Mouse (Mus musculus): Measurements from ENCODE around the gene Otop3. TPM values are rescaled to one million over a fixed set of nuclear protein-coding genes. Genes with fewer than 3 reads are reported as not detected.

Otop3 gene
- total RNA-seq, 2 experiments from 2014 or later = 0.22 TPM; not detected in 1

DNA sequence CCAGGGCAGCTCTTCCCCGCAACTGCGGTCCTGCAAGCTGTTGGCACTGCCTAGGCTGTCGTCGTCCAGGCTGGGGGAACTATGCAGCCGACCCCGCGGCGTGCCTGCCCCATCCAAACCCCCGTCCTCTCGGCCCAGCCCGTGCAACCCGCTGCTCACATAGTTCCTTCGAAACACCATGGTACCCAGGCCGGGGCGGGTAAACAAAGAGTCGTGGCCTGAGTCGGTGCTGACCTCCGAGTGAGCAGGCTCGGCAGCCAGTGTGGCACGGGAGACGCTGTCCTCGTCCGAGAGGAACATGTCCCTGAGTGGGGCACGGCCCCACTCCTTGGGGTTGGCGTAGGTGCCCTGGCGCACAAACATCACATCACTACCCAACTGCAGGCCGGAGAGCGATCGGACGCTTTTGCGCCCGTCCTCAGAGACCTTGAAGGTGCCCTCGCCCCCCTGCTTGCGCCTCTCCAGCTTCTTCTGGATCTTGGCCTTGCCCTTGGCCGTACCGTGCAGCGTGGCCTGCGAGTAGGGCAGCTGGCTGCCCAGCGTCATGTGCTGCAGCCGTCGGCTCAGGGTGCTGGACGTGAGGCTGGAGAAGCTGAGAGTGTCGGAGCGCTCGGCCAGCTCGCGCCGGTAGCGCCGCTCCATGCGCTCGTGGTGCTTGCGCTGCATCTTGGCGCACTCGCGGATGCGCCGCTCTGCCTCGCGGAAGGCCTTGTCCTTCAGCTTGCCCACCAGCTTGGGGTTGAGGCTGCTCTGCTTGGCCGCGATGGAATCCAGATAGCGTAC, 16.1 kb upstream of the Otop3 start:
- no peak for DNase-seq (ENCODE audit: low spot score in 2 of 2)

DNA sequence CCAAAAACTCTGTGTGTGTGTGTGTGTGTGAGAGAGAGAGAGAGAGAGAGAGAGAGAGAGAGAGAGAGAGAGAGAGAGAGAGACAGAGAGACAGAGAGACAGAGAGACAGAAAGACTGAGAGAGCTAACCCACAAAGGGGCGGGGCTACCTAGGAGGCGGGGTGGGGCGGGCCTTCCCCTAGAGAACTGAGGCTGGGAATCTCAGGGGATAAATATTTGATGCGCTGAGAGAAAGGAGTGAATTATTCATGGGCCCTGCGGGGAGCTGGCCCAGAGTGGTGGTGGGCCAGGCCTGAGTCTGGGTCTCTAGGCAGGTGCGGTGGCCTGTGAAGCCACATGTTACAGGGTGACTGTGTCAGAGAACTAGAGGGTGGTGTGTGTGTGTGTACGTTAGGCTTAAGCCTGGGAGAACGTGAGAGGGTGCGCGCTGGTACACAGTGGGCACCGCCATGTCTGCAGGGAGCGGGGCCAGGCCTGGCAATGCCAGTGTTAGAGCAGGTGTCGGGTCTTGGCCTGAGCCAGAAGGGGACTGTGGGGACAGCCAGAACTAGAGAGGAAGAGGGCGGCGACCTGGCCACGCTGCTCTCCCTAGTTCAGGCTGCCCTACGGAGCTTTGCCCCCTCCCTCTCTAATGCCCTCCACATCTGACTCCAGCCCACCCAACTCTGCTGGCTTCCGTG, 14.7 kb upstream of the Otop3 start:
- DNase-seq (ENCODE audit: low spot score in 2 of 2) = no peak

DNA sequence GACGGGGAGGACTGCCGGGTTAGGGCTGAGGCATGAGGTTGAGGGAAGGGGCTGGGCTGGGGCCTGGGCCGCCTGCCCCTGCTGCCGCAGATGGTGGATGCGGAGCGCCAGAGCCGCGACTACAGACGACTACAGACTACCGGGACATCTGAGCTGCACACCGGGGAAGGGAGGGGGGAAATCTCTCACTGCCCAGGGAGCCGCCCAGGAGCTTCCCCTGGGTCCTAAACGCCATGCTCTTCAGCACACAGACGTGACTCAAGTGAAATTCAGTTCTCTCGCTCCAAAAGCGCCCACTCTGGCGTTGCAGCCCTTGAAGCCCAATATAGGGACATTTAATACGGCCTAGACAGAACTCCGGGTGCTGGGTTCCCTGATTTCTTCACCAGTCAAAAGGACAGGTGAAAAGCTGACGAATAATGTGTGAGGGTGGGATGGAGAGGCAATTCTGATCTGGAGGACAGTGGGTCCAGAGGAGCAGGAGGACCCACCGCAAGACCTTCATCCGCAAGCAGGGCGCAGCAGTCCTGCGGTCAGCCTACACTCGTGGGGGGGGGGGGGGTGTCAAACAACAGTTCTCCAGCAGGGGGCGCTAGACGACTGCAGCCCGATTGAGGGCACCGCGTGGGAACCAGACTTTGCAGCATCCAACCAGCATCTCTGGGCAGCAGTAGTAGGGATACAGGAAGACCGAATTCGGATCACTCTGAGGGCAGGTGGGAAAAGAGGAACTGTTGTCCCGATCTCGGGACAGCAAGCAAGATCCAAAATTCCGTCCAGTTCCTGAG, 12.4 kb upstream of the Otop3 start, which contains the start of gene Ush1g:
Gene Ush1g (minus strand): TSS at position 136 of the 788 bp plus-strand sequence.
- peak in 1 of 2 experiments; percentile 31 for DNase-seq (ENCODE audit: low spot score in 2 of 2)

DNA sequence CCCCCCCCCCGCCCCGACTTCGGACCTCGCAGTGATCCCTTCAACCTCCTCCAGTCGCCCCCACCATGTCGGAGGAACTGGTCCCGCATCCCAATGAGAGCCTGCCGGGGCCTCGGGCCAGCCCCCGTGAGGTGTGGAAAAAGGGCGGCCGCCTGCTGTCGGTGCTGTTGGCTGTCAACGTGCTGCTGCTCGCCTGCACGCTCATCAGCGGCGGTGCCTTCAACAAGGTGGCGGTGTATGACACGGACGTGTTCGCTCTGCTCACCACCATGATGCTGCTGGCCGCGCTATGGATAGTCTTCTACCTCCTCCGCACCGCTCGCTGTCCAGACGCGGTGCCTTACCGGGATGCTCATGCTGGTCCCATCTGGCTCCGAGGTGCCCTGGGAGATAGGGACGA, 11.2 kb upstream of the Otop3 start:
- no peak for DNase-seq (ENCODE audit: low spot score in 2 of 2)

DNA sequence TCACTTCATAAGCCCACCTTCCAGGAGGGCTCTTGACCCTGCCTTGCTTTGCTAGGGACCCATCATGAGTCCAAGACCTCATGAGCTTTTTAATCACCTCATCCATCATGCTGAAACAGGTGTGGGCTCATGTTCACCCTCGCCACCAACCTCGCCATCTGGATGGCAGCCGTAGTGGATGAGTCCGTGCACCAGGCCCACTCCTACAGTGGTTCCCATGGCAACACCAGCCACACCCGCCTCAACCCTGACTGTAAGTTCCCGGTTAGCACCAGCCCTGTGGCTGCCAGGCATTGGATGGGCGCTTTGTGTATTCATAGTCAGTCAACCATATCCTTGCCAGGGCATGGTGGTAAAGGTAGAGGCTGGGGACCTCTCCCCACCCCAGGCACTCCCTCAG, 7.8 kb upstream of the Otop3 start:
- peak; percentile 28 to 50 for DNase-seq (ENCODE audit: low spot score in 2 of 2)

DNA sequence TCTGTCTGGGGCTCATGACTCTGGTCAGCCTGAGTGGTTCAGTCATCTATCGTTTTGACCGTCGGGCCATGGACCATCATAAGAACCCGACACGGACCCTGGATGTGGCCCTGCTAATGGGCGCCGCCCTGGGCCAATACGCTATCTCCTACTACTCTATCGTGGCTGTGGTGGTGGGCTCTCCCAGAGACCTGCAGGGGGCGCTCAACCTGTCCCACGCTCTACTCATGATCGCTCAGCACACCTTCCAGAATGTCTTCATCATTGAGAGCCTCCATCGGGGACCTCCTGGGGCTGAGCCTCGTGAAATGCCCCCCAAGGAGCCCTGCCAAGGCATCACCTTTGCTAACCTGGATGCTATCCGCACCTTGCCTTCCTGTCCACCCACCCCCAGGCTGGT, 5.2 kb upstream of the Otop3 start:
- DNase-seq (ENCODE audit: low spot score in 2 of 2) = no peak

DNA sequence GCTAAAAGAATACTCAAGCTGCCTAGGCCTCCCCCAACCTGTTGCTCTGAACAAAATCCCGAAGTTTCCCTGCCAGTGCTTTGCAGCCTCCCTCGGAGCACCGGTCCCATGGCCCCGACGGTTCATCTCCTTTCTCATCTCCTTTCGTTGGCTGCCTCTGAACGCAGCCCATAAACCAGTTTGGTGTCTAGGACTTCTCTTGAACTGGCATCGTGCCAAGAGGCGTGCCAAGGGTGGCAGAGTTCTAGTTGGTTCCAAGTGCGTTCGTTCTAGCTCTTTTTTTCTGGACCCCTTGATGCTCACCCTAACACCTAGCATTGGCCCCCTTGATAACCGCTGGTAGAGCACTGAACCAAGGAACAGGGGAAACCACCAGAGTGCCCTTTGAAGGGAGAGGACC, 692 bp downstream of the Otop3 start:
- no peak for DNase-seq (ENCODE audit: low spot score in 2 of 2)

DNA sequence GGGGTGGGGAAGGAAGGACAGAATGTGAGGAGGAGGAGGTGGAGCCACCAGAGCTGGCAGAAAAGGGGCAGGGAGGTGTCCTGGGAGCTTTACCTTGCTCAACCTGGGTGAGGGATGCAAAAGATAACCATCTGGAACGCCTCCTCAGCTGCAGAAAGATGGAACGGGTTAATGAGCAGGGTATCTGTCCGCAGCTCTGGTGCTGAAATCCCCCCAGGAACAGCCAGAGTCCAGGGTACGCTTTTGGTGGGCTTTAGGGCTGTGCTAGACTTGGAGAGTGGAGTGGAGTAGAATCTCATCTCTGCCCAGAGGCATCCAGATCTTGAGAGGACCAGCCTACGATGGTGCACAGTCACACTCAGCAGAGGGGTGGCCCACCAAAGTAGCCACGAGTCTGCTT, 1.6 kb downstream of the Otop3 start:
- DNase-seq (ENCODE audit: low spot score in 2 of 2) = no peak

DNA sequence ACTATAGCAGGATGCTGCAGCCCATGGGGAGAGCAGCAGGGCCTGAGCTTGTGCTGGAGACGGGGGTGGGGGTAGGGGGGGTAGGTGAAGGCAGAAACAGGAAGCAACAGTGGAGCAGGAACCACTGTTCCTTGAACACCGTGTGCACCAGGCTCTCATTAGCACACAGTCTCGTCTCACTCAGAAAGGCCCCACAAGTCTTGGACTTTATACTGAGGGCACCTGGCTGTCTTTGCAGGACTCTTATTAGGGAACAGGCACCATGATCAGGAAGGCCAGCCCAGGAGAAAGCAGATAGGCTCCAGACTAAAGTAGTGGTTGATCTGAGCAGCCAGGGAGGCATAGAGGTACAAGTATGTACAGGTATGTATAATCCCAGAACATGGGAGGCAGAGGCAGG, 2.8 kb downstream of the Otop3 start:
- DNase-seq (ENCODE audit: low spot score in 2 of 2) = no peak

DNA sequence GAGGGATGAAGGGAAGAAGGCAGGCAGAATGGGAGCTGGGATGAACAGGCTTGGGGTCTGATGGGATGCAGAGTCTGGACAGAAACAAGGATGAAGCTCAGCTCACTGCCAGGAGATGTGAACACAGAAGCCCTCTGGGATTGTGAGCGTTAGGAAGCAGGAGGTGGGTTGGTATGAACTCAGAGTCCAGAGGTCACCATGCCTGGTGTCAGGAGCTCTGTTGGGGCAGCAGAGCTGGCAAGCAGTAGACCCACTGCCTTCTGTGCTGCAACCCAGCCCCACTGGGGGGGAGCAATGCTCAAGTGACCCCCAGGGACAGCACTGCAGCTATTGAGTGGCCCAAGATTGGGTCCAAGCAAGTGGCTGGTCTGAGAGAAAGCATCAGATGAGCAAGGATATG, 3.3 kb downstream of the Otop3 start:
- DNase-seq (ENCODE audit: low spot score in 2 of 2) = no peak

DNA sequence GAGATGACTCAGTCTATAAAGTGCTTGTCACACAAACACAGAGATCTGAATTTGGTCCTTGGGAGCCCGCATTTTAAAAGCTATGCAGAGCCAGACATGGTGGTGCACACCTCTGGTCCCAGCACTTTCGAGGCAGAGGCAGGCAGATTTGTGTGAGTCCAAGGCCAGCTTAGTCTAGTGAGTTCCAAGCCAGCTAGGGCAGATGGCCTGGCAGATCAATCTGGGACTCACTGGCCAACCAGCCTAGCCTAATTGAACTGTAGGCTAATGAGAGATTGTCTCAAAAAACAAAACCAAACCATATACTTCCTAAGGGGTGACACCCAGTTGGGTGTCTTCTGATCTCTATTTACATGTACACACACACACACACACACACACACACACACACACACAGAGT, 6.7 kb downstream of the Otop3 start:
- no peak for DNase-seq (ENCODE audit: low spot score in 2 of 2)

DNA sequence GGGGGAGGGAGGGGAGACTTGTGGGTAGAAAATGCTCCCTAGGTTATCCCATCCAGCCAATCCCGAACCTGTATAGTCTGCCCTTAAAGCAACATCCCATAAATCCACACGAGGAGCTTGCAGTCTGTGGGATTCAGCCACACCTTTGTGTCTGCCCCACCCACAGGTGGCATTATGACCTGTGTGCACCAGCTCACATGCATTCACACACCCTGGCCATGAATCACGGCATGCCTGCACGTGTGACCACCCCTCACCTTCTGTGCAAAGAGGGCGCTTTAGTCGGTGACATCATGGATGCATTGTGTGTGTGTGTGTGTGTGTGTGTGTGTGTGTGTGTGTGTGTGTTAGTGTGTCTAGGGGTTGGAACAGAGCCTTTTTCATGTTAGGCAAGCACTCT, 7.3 kb downstream of the Otop3 start:
- DNase-seq (ENCODE audit: low spot score in 2 of 2) = no peak

DNA sequence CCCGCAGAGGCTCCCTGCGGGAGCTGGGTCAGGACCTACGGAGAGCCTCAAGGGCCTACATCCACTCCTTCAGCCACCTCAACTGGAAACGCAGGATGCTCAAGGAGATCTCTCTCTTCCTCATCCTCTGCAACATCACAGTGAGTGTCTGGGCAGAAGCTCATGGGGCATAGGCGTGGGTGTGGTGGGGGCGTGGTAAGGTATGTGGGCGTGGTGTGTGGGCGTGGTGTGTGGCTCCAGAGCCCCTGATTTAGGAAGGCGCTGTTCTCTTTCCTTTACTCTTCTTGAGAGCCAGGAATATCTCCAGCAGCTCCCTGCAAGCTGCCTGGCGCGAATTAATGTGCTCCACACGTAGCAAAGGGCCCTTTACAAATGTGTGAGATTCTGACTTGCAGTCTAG, 10.4 kb downstream of the Otop3 start:
- no peak for DNase-seq (ENCODE audit: low spot score in 2 of 2)

DNA sequence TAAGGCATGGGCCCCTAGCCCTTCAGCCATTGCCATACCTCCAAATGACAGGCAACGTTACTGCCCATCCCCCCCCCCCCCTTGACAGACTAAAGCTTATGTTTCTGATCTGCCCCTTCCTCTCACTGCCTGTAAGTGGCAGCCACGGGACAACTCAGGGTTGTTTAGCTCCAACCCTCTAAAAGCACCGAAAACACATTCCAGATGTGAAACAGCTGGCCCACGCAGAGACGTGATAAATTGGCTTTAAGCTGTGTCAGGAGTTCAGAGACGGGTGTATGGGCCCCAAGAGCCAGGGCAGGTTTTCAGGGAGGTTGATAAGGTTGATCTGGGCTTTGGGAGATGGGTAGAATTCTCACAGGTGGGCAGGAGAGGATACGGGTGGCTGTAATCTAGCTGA, 11.0 kb downstream of the Otop3 start:
- DNase-seq (ENCODE audit: low spot score in 2 of 2) = no peak

DNA sequence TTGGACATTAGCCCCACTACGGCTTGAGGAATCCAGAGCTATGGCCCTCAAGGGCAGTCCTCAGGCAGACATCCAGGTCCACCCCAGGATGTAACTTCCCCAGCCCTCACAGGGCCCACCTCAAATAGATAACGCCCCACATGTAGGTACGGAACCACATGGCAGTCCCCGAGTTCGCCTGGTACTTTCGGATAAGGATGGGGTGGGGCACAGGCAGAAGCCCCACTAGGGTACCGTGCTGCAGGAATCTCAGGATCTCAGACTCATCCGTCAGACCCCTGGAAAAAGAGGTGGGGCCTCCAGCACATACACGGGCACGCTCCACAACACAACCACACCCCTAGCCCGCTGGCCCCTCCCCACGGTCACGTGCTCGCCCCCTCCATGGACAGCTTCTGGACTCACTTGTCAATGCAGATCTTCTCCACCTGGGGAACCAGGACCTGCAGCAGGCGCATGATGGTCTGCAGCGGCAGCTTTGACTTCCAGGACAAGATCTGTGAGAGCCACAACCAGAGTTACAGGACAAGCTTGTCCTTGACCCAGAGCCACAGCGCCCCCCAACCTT, 14.2 kb downstream of the Otop3 start:
- no peak for DNase-seq (ENCODE audit: low spot score in 2 of 2)

DNA sequence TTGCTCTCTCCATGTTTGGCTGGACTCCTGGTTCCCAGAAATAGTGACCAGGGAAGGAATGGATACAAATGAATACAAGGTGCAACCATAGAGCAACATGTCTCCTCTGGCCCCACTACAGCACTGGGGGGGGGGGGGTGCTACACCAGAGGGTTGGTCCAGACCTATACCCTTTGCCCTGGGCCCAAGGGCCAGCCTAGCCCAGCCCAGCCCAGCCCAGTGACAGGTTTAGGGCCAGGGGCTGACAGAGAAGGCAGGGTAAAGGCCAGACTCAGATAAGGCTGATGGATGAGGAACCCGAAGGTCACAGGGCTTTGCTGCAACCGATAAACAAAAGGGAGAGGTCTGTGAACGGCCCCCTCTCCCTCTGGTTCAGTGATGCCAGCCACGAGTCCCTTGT, 15.4 kb downstream of the Otop3 start:
- DNase-seq (ENCODE audit: low spot score in 2 of 2) = no peak

DNA sequence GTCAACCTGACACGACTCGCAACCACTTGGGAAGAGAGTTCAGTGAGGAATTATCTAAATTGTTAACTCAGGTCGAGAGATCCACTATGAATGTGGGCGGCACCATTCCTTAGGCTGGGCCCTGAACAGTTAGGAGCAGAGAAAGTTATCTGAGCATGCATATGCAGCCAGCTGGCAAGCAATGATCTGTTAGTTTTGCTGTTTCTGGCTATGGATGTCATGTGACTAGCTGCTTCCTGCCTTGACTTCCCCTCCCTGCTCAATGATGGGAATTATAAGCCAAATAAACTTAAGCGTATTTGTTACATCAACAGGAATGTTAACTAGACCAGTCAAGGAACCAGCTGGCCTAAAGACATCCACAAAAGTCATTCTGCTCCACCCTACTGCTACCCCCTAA, 18.8 kb downstream of the Otop3 start:
- DNase-seq (ENCODE audit: low spot score in 2 of 2) = no peak

DNA sequence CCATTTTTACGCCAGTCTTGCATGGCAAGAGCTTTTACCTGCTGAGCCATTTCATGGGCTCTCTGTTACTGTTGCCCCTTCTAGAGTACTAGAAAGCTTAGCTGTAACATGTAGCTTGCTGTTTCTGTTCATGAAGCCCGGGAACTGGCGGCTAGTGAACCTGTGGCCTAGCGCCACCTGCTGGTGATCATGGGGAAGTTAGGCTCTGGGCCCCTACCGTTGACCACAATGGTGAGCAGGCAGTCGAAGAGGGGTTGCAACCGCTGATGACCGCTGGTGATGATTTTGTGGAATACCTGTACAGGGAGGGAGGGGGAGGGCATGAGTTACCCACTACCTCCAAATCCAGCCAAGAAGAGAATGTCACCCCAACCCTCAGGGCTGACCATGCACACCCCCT, 19.7 kb downstream of the Otop3 start:
- peak in 1 of 2 experiments; percentile 78 for DNase-seq (ENCODE audit: low spot score in 2 of 2)

DNA sequence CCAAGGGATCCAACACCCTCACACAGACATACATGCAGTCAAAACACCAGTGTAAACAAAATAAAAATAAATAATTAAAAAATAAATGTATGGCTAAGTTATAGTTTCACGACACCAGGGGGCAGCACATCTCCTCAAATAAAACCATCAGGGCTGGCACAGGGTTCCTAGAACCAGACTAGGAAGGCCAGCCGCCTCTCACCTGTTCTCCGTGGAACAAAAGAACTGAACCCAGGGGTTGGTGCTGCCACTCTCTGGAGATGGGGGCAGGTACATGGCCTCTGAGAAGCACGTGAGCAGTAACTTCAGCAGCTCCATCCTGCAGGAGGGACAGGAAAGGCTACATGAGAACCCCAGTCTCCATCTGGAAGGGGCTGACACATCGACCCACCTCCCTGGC, 23.9 kb downstream of the Otop3 start:
- peak in 1 of 2 experiments; percentile 87 for DNase-seq (ENCODE audit: low spot score in 2 of 2)

DNA sequence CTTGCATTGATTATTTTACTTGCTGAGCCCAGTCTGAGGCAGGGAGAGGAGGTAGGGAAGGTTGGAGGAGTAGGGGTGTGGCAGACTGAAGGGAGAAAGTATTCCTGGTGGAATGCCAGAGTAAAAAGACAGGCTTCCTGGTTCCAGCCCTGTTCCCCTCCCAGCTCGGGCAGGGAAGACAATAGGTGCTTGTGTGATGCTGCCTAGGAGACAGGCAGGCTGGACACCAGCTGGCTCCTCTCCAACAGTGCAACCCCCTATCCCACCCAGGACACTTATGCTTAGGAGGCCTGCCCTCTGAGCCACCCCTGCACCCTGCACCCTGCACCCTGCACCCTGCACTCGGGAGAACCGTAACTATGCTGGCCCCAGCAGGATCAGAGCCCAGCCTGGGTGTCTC, 24.8 kb downstream of the Otop3 start:
- no peak for DNase-seq (ENCODE audit: low spot score in 2 of 2)

DNA sequence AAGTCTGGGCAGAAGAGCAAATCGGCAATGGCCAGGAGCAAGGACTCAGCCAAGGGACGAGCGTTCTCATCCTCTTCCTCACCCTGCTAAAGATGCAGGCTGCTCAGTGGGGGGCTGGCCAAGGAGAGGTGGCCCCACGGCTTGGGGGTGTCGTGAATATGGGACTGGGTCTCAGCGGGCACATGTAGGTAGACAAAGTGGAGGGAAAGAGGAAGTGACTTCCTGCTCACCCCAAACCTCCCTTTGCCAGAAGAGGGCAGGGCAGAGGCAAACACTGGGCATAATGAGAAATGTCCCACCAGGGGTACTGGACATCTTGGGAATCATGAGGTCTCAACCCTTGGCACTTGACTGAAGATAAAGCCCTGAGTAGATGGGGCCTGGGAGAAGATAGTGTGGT, 25.2 kb downstream of the Otop3 start:
- no peak for DNase-seq (ENCODE audit: low spot score in 2 of 2)

DNA sequence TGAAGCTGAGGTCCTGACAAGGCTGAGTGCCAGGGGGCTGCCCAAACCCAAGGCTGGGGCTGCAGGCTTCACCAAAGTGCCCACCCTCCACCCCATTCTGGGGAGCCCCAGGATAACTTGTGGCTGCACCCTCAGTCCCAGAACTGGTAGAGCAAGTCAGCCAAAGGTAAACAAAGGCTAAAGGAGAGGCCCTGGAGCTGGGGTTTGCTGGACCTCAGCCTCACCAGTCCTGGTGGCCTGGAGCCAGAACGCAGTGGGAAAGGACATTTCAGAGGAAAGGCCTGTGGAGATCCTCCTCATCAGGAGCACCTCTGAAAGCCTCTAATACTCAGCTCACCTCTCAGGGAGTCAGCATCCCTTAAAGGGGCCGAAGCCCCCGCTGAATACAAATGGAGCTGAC, 29.6 kb downstream of the Otop3 start:
- DNase-seq (ENCODE audit: low spot score in 2 of 2) = no peak
